Mouse (Mus musculus): ENCODE measurements around the gene Dgkd. TPM values are rescaled to one million over a fixed set of nuclear protein-coding genes. Genes with fewer than 3 reads are reported as not detected.

The Dgkd gene
- polyA plus RNA-seq, 1 experiment from 2014 or later, result 58.2 TPM

DNA sequence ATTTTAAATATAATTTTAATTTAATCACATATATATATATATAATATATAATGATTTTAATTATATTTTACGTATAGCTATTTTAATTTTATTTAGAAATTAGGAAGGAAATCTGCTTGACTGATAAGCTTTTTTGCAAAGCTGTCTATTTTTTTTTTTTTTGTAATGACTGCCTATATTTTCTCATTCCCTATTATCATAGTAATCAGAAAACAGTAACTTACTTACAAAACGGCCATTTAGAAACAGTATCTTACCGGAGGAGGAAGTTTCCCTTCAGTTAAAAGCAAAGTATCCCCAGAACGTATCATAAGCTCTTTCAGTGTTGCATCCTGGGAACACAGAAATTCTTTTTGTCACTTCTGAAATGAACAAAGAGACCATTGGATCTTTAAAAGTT is 106.4 kb downstream of the Dgkd start:
- Histone ChIP-seq H3K9ac (replicated peaks; ENCODE audit: low read depth, low read length) (no peak overlapping the region), H3K4me3 (ENCODE audit: low read depth, low read length) (no peak overlapping the region), H3K4me1 (ENCODE audit: control insufficient read depth, insufficient read depth, low read length) (no peaks in the 10 kb centered on the region), H3K9me3 (ENCODE audit: control insufficient read depth, low read length) (no peaks in the 10 kb centered on the region), H3K4me2 (ENCODE audit: low read depth, low read length) (no peak overlapping the region), H3K27ac (ENCODE audit: low read depth, low read length) (no peak overlapping the region), H3K27me3 (ENCODE audit: control insufficient read depth, insufficient read depth, low read length) (no peaks in the 10 kb centered on the region), H3K36me3 (ENCODE audit: control insufficient read depth, insufficient read depth, low read length) (peaks cover 18% of the 10 kb centered on the region; the same call in 1 of the 2 replicates)
- ATAC-seq (ENCODE audit: low read depth), result no peak
- 73% methylated on average over 4 of the region's 4 CpGs for WGBS

DNA sequence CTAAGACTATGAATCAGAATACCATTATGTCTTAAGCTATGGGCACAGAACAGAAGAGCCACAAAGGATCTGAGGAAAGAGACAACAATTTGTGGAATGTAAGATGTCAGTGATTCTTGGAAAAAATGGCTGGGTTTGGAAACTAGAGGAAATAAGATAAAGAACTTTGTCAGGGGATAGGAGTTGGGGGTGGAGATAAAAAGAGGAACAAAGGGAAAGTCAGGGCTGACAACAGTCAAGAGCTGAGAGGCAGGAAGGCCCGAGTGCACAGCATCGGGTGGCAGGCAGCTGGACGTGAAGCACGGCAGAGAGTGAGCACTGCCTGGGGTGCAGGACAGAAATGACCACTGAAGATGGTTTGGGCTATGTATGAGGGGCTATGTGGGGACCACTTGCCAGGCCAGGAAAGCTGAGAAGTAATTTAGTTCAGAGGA is 106.9 kb downstream of the Dgkd start:
- peaks cover 21% of the 10 kb centered on the region; the same call in 1 of the 2 replicates for H3K36me3 ChIP-seq (ENCODE audit: control insufficient read depth, insufficient read depth, low read length)
- no peak for ATAC-seq (ENCODE audit: low read depth)

DNA sequence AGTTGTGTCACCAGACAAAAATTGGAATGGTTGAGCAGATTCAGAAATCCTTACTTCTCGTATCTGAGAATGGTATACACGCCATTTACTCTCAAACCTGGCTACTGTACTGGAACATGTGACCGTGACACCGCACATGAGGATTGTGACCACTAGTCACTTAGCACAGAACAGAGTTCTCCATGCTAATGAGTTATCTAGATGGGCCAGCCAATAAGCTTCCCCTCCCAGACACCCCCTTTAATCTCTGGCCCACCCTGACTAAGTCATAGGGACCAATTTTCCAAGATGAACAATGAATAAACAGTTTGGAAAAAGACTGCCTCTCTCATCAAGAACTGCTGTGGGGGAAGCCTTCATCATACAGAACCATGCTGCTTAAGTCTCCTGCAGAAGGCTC is 107.7 kb downstream of the Dgkd start:
- 94% methylated on average over 4 of the region's 4 CpGs for WGBS
- H3K36me3 ChIP-seq (ENCODE audit: control insufficient read depth, insufficient read depth, low read length), result peaks cover 19% of the 10 kb centered on the region; the same call in 1 of the 2 replicates

More for the DNA sequence above, 106.9 kb downstream of the Dgkd start:
- Histone ChIP-seq H3K4me1 (ENCODE audit: control insufficient read depth, insufficient read depth, low read length) (no peaks in the 10 kb centered on the region), H3K4me2 (ENCODE audit: low read depth, low read length) (no peak overlapping the region), H3K27ac (ENCODE audit: low read depth, low read length) (no peak overlapping the region), H3K9ac (replicated peaks; ENCODE audit: low read depth, low read length) (no peak overlapping the region), H3K9me3 (ENCODE audit: control insufficient read depth, low read length) (no peaks in the 10 kb centered on the region), H3K4me3 (ENCODE audit: low read depth, low read length) (no peak overlapping the region), H3K27me3 (ENCODE audit: control insufficient read depth, insufficient read depth, low read length) (no peaks in the 10 kb centered on the region)
- WGBS, result 27% methylated on average over 4 of the region's 4 CpGs

DNA sequence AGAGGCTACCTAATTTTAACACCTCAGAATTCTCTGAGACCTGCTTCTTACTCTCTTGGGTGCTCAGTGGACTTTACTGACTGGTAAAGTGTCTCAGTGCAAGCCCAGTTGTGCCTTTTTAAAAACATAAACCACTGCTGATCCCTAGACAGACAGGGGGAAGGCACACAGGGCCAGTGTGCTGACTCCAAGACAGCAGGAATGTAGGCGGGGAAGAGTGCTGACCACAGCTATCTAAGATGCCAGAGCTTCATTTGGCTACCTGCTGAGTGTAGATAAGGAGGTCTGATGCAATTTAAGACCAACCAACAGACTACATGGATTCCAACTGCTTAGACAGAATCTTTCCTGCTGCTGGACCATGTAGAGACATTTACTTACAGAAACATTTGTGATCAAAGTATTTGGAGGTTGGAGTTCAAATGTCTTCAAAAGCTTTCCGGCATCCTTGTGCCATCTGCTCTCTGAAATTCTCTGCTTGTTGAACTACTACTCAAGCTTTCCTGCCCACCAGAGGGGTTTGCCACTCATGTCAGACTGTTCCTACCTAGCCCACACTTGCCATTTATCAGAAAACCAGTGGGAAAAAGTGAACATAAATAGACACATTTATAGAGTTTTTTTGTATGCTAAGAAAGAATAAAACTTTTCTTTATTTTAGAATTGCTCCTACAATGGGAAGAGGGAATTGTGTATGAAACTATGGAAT is 108.5 kb downstream of the Dgkd start:
- 87% methylated on average over 2 of the region's 2 CpGs for WGBS
- H3K36me3 ChIP-seq (ENCODE audit: control insufficient read depth, insufficient read depth, low read length), result peaks cover 12% of the 10 kb centered on the region; the same call in 1 of the 2 replicates
- no peaks in the 10 kb centered on the region for H3K4me1 ChIP-seq (ENCODE audit: control insufficient read depth, insufficient read depth, low read length)
- H3K4me3 ChIP-seq (ENCODE audit: low read depth, low read length), result no peak overlapping the region
- H3K9ac ChIP-seq (replicated peaks; ENCODE audit: low read depth, low read length), result no peak overlapping the region
- no peak overlapping the region for H3K27ac ChIP-seq (ENCODE audit: low read depth, low read length)
- no peaks in the 10 kb centered on the region for H3K9me3 ChIP-seq (ENCODE audit: control insufficient read depth, low read length)
- H3K27me3 ChIP-seq (ENCODE audit: control insufficient read depth, insufficient read depth, low read length), result no peaks in the 10 kb centered on the region
- H3K4me2 ChIP-seq (ENCODE audit: low read depth, low read length), result no peak overlapping the region
- no peak for ATAC-seq (ENCODE audit: low read depth)

More for the DNA sequence above, 107.7 kb downstream of the Dgkd start:
- ATAC-seq (ENCODE audit: low read depth), result no peak
- H3K27ac ChIP-seq (ENCODE audit: low read depth, low read length), result no peak overlapping the region
- no peak overlapping the region for H3K4me2 ChIP-seq (ENCODE audit: low read depth, low read length)
- H3K4me3 ChIP-seq (ENCODE audit: low read depth, low read length), result no peak overlapping the region
- H3K9me3 ChIP-seq (ENCODE audit: control insufficient read depth, low read length), result no peaks in the 10 kb centered on the region
- no peaks in the 10 kb centered on the region for H3K4me1 ChIP-seq (ENCODE audit: control insufficient read depth, insufficient read depth, low read length)
- no peaks in the 10 kb centered on the region for H3K27me3 ChIP-seq (ENCODE audit: control insufficient read depth, insufficient read depth, low read length)
- H3K9ac ChIP-seq (replicated peaks; ENCODE audit: low read depth, low read length), result no peak overlapping the region

DNA sequence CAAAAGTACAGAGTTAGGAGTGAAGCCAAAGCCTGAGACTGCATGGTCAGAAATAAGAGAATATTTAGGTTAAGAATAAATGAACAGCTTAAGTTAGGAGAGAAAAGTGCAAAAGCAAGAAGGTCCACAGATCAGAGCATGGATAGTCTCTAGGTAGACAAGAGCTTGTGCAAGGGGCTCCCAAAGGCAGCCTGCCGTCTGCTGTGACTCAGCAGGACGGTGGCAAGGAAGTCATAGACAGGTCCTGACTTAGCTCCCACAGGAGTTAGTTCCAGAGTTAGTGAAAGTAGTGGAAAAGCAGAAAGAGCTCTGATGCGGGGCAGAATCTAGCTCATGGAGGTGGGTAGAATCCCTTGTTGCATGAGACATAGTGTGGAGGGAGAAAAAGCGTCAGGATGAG is 117.3 kb downstream of the Dgkd start:
- 91% methylated on average over 4 of the region's 4 CpGs for WGBS
- Histone ChIP-seq H3K9me3 (ENCODE audit: control insufficient read depth, low read length) (no peaks in the 10 kb centered on the region), H3K27me3 (ENCODE audit: control insufficient read depth, insufficient read depth, low read length) (no peaks in the 10 kb centered on the region), H3K9ac (replicated peaks; ENCODE audit: low read depth, low read length) (no peak overlapping the region), H3K4me2 (ENCODE audit: low read depth, low read length) (no peak overlapping the region), H3K27ac (ENCODE audit: low read depth, low read length) (no peak overlapping the region), H3K4me1 (ENCODE audit: control insufficient read depth, insufficient read depth, low read length) (no peaks in the 10 kb centered on the region), H3K36me3 (ENCODE audit: control insufficient read depth, insufficient read depth, low read length) (peaks cover 30% of the 10 kb centered on the region), H3K4me3 (ENCODE audit: low read depth, low read length) (no peak overlapping the region)
- no peak for ATAC-seq (ENCODE audit: low read depth)

DNA sequence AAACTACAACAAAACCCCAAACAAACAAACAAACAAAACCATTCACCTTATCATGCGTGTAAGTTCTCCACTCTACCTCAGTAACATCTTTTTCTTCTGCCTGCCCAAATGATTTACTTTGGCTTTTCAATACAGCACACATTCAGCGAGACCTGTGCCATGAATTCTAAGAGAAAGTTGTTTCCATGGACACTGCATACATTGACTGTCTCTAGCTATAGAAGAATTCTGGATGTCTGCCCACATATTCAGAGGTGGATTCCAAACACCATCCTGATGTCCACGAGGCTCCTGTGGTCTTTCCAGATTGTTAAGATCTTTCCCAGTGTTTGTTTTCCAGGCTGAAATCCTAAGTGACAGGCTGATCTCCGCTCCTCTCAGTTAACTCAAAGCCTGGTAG is 129.2 kb downstream of the Dgkd start:
- Histone ChIP-seq H3K4me2 (ENCODE audit: low read depth, low read length) (no peak overlapping the region), H3K27me3 (ENCODE audit: control insufficient read depth, insufficient read depth, low read length) (no peaks in the 10 kb centered on the region), H3K4me1 (ENCODE audit: control insufficient read depth, insufficient read depth, low read length) (no peaks in the 10 kb centered on the region), H3K9me3 (ENCODE audit: control insufficient read depth, low read length) (no peaks in the 10 kb centered on the region), H3K27ac (ENCODE audit: low read depth, low read length) (no peak overlapping the region), H3K36me3 (ENCODE audit: control insufficient read depth, insufficient read depth, low read length) (peaks cover 42% of the 10 kb centered on the region), H3K9ac (replicated peaks; ENCODE audit: low read depth, low read length) (no peak overlapping the region), H3K4me3 (ENCODE audit: low read depth, low read length) (no peak overlapping the region)
- ATAC-seq (ENCODE audit: low read depth), result no peak
- WGBS, result 62% methylated on average over 4 of the region's 4 CpGs

DNA sequence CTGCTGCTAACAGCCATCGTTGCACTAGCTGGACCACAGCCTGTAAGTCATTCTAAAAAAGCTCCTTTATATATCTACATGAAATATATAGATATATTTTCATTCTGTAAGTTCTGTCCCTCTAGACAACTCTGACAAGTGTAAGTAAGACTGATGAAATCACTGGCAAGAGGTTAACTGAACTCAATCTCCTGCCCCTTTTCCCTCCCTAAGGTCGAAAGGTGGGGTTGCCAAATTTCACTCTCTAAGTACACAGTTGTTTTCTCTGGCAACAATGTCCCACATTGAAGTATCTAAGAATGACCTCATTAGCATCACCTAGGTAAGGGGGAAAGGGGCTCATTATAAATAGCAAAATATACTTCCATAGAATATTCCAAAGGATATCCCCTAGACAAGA is 139.6 kb downstream of the Dgkd start:
- H3K4me1 ChIP-seq (ENCODE audit: control insufficient read depth, insufficient read depth, low read length), result no peaks in the 10 kb centered on the region
- no peaks in the 10 kb centered on the region for H3K27me3 ChIP-seq (ENCODE audit: control insufficient read depth, insufficient read depth, low read length)
- no peaks in the 10 kb centered on the region for H3K9me3 ChIP-seq (ENCODE audit: control insufficient read depth, low read length)
- ATAC-seq (ENCODE audit: low read depth), result no peak
- 97% methylated on average over 2 of the region's 2 CpGs for WGBS
- peaks cover 54% of the 10 kb centered on the region for H3K36me3 ChIP-seq (ENCODE audit: control insufficient read depth, insufficient read depth, low read length)
- H3K4me2 ChIP-seq (ENCODE audit: low read depth, low read length), result no peak overlapping the region
- H3K27ac ChIP-seq (ENCODE audit: low read depth, low read length), result no peak overlapping the region
- no peak overlapping the region for H3K9ac ChIP-seq (replicated peaks; ENCODE audit: low read depth, low read length)
- H3K4me3 ChIP-seq (ENCODE audit: low read depth, low read length), result no peak overlapping the region

Other genes with a start within 250 kb of the Dgkd start
- gene Inpp5d, start 233.0 kb upstream of the Dgkd start, polyA plus RNA-seq (2014; fragmentation: Nextera tagmentation; extraction: Ambion mirVana), result 3.1 and 4.4 TPM in 2 replicates
- 76.3 and 80.3 TPM in 2 replicates for gene Atg16l1, start 97.4 kb upstream of the Dgkd start, polyA plus RNA-seq (2014; fragmentation: Nextera tagmentation; extraction: Ambion mirVana)
- 2.2 and 3.2 TPM in 2 replicates for gene Sag, start 49.6 kb upstream of the Dgkd start, polyA plus RNA-seq (2014; fragmentation: Nextera tagmentation; extraction: Ambion mirVana)
- 22.0 and 22.1 TPM in 2 replicates for gene Usp40, start 155.3 kb downstream of the Dgkd start, polyA plus RNA-seq (2014; fragmentation: Nextera tagmentation; extraction: Ambion mirVana)
- not detected in 2 replicates for gene Ugt1a10, start 202.1 kb downstream of the Dgkd start, polyA plus RNA-seq (2014; fragmentation: Nextera tagmentation; extraction: Ambion mirVana)
- gene Ugt1a9, start 217.5 kb downstream of the Dgkd start, polyA plus RNA-seq (2014; fragmentation: Nextera tagmentation; extraction: Ambion mirVana), result not detected in 2 replicates
- gene Ugt1a8, start 234.5 kb downstream of the Dgkd start, polyA plus RNA-seq (2014; fragmentation: Nextera tagmentation; extraction: Ambion mirVana), result not detected in 2 replicates
- 0.32 and 1.1 TPM in 2 replicates for gene Ugt1a7c, start 241.8 kb downstream of the Dgkd start, polyA plus RNA-seq (2014; fragmentation: Nextera tagmentation; extraction: Ambion mirVana)
- gene Ugt1a6b, start 250.0 kb downstream of the Dgkd start, polyA plus RNA-seq (2014; fragmentation: Nextera tagmentation; extraction: Ambion mirVana), result not detected in 2 replicates

Data from neural tube, embryonic 14.5 days (tissue).